Mouse (Mus musculus): ENCODE measurements around the gene Gsn.

DNA sequence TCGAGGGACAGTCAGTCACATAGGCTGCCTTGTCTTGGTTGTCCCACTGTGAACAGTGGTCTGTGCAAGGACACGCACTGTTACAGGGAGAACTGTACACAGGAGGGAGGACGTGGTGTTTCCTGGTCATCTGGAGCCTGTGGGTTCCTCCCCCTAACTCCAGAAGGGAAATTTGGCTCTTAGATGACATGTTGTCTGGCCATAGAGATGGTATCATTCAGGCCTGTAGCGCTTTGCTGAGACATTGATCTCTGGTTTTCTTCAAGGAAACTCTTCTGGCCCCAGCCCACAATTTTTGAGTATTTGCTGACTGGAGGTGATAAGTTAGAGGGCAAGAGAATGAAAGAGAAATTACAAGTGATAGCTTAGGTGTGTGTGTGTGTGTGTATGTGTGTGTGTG, 2.4 kb downstream of the Gsn start:
- TF ChIP-seq POLR2A (IDR thresholded peaks at IDR 0.05; ENCODE audit: extremely low read depth, insufficient read depth, low read length) (no peak), CTCF (IDR thresholded peaks at IDR 0.05; ENCODE audit: extremely low read depth, insufficient read depth, low read length) (no peak)

Measured in cortical plate, adult 2 months (tissue).